Mouse (Mus musculus): ENCODE data around the gene Smyd3. TPM values are rescaled to one million over a fixed set of nuclear protein-coding genes. Genes with fewer than 3 reads are reported as not detected.

Smyd3 gene
- polyA plus RNA-seq, 1 experiment from 2014 or later, result 12.1 TPM

DNA sequence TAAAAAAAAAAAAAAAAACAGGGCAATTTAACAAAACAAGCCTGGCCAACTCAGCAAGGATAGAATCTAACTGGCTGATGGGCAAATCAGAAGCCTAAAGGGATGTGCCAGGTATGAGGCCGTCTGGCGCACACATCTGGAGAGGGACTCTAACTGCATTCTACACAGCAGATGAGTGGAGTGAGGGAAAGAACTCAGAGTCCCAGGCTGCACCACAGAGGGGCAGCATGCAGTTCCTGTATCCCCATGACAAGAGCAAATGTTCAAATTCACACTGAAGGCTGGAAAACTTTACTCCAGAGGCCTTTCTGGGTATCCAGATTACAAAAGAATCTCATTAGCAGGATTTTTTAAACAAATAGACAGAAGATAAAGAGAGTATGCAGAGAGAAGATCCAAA lies 366.6 kb downstream of the Smyd3 start:
- no peak overlapping the region for H3K4me3 ChIP-seq (ENCODE audit: low read depth, low read length)
- no peak for ATAC-seq (ENCODE audit: low FRiP score, low TSS enrichment)

GRCm38 (mm10) chr1:179149468-179150140 lies 368.2 kb downstream of the Smyd3 start:
- no peaks in the 10 kb centered on the region for H3K4me1 ChIP-seq (replicated peaks; ENCODE audit: control insufficient read depth, insufficient read depth)
- H3K9me3 ChIP-seq (ENCODE audit: control insufficient read depth, low read length), result no peaks in the 10 kb centered on the region
- H3K4me3 ChIP-seq (ENCODE audit: low read depth, low read length), result no peak overlapping the region
- no peaks in the 10 kb centered on the region for H3K36me3 ChIP-seq (ENCODE audit: control insufficient read depth, insufficient read depth, low read length)
- ATAC-seq (ENCODE audit: low FRiP score, low TSS enrichment) (peak; percentile 60), DNase-seq (ENCODE audit: low spot score) (no peak)
- TF ChIP-seq EP300 (optimal IDR thresholded peaks at IDR 0.05) (no peak), CTCF (IDR thresholded peaks at IDR 0.05; ENCODE audit: low read depth) (no peak)
- H3K27me3 ChIP-seq (ENCODE audit: control insufficient read depth, insufficient read depth, low read length), result no peaks in the 10 kb centered on the region
- H3K27ac ChIP-seq (replicated peaks), result no peak overlapping the region
- no peak overlapping the region for H3K9ac ChIP-seq (ENCODE audit: low read length)
- WGBS, result 58% methylated on average over 5 of the region's 5 CpGs
- H3K4me2 ChIP-seq (replicated peaks; ENCODE audit: low read depth), result no peak overlapping the region

More for the DNA sequence above, 366.6 kb downstream of the Smyd3 start:
- Histone ChIP-seq H3K4me2 (replicated peaks; ENCODE audit: low read depth) (no peak overlapping the region), H3K27ac (replicated peaks) (0 out of 2 replicates have a peak overlapping the region, but pooled peaks have one; percentile 13), H3K27me3 (ENCODE audit: control insufficient read depth, insufficient read depth, low read length) (no peaks in the 10 kb centered on the region), H3K9ac (ENCODE audit: low read length) (no peak overlapping the region), H3K4me1 (replicated peaks; ENCODE audit: control insufficient read depth, insufficient read depth) (no peaks in the 10 kb centered on the region), H3K36me3 (ENCODE audit: control insufficient read depth, insufficient read depth, low read length) (no peaks in the 10 kb centered on the region), H3K9me3 (ENCODE audit: control insufficient read depth, low read length) (no peaks in the 10 kb centered on the region)
- TF ChIP-seq CTCF (IDR thresholded peaks at IDR 0.05; ENCODE audit: low read depth) (peak; percentile 35; the same call in 1 of the 2 replicates), EP300 (optimal IDR thresholded peaks at IDR 0.05) (no peak)
- no peak for DNase-seq (ENCODE audit: low spot score)
- WGBS, result 74% methylated on average over 2 of the region's 2 CpGs

DNA sequence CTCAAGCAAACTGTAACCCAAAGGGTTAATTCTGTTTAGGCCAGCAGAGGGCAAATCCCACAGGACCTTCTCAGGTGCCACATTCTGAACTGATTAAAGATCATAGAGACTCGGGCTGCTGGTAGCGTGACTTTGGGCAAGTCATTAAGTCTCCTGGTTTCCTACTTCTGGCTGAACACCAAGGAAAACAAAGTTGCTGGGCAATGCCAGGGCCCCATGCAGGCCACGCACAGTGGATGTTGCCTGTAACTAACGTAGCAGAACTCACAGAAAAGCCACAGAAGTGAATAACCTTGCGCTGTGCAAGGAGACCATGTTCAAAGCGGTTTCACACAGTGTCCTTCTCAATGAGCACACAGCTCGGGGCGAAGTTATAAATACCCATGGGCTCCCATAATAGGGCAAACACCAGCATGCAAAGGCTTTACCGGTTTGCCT lies 371.1 kb downstream of the Smyd3 start:
- Histone ChIP-seq H3K27me3 (ENCODE audit: control insufficient read depth, insufficient read depth, low read length) (no peaks in the 10 kb centered on the region), H3K9me3 (ENCODE audit: control insufficient read depth, low read length) (no peaks in the 10 kb centered on the region), H3K36me3 (ENCODE audit: control insufficient read depth, insufficient read depth, low read length) (no peaks in the 10 kb centered on the region), H3K4me1 (replicated peaks; ENCODE audit: control insufficient read depth, insufficient read depth) (no peaks in the 10 kb centered on the region), H3K9ac (ENCODE audit: low read length) (no peak overlapping the region), H3K4me2 (replicated peaks; ENCODE audit: low read depth) (no peak overlapping the region), H3K27ac (replicated peaks) (peak overlapping the region; percentile 26; the same call in 1 of the 2 replicates), H3K4me3 (ENCODE audit: low read depth, low read length) (no peak overlapping the region)
- WGBS, result 42% methylated on average over 9 of the region's 9 CpGs
- DNase-seq (ENCODE audit: low spot score) (no peak), ATAC-seq (ENCODE audit: low FRiP score, low TSS enrichment) (no peak)
- TF ChIP-seq CTCF (IDR thresholded peaks at IDR 0.05; ENCODE audit: low read depth) (peak; percentile 15; the same call in 1 of the 2 replicates), EP300 (optimal IDR thresholded peaks at IDR 0.05) (no peak)

DNA sequence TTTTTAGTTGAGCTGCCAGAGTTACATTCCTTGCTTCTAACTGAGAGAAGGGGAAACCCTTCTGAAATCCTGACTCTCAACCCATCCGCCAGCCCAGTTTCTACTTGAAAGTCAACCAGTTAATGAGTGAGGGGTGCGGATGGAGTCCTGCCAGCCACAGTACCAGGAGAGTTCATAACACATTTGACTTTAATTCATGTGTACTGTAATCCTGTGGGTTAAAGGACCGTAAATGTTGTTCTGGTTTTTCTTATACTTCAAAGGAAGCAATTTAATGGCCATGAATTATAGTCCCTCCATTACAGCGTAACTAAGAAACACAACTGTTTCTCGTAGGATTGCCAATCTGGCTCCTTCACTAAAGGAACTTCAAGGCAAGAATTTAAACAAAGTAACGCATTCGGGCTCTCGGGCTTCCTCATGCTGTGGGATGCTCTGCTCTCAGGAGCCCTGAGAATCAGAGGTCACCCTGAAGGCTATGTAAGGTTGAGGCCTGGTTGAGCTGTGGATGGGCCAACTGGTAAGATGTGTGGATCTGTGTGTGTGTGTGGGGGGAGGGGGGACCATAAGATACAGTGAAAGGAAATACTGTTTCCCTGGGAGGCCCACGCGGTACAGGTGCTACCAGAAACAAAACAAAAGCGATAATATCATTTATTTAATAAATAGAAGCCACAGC lies 374.5 kb downstream of the Smyd3 start:
- Histone ChIP-seq H3K9ac (ENCODE audit: low read length) (no peak overlapping the region), H3K27ac (replicated peaks) (no peak overlapping the region), H3K9me3 (ENCODE audit: control insufficient read depth, low read length) (no peaks in the 10 kb centered on the region), H3K36me3 (ENCODE audit: control insufficient read depth, insufficient read depth, low read length) (no peaks in the 10 kb centered on the region), H3K4me3 (ENCODE audit: low read depth, low read length) (no peak overlapping the region), H3K4me2 (replicated peaks; ENCODE audit: low read depth) (no peak overlapping the region), H3K27me3 (ENCODE audit: control insufficient read depth, insufficient read depth, low read length) (no peaks in the 10 kb centered on the region), H3K4me1 (replicated peaks; ENCODE audit: control insufficient read depth, insufficient read depth) (no peaks in the 10 kb centered on the region)
- TF ChIP-seq EP300 (optimal IDR thresholded peaks at IDR 0.05) (no peak), CTCF (IDR thresholded peaks at IDR 0.05; ENCODE audit: low read depth) (no peak)
- WGBS, result 62% methylated on average over 11 of the region's 11 CpGs
- peak; percentile 44; the same call in 1 of the 2 replicates for ATAC-seq (ENCODE audit: low FRiP score, low TSS enrichment)
- DNase-seq (ENCODE audit: low spot score), result no peak

GRCm38 (mm10) chr1:179142177-179142576 lies 375.7 kb downstream of the Smyd3 start:
- Histone ChIP-seq H3K4me2 (replicated peaks; ENCODE audit: low read depth) (no peak overlapping the region), H3K4me3 (ENCODE audit: low read depth, low read length) (no peak overlapping the region), H3K27me3 (ENCODE audit: control insufficient read depth, insufficient read depth, low read length) (no peaks in the 10 kb centered on the region), H3K9me3 (ENCODE audit: control insufficient read depth, low read length) (no peaks in the 10 kb centered on the region), H3K36me3 (ENCODE audit: control insufficient read depth, insufficient read depth, low read length) (no peaks in the 10 kb centered on the region), H3K9ac (ENCODE audit: low read length) (no peak overlapping the region), H3K4me1 (replicated peaks; ENCODE audit: control insufficient read depth, insufficient read depth) (no peaks in the 10 kb centered on the region), H3K27ac (replicated peaks) (no peak overlapping the region)
- DNase-seq (ENCODE audit: low spot score) (peak; percentile 54), ATAC-seq (ENCODE audit: low FRiP score, low TSS enrichment) (peak; percentile 44; the same call in 1 of the 2 replicates)
- WGBS, result 33% methylated on average over 3 of the region's 3 CpGs
- no peak for TF ChIP-seq EP300 (optimal IDR thresholded peaks at IDR 0.05)
- TF ChIP-seq CTCF (IDR thresholded peaks at IDR 0.05; ENCODE audit: low read depth), result peak; percentile 81

Data from stomach, postnatal 0 days (tissue).